Mouse (Mus musculus) embryonic facial prominence, embryonic 11.5 days (tissue): ENCODE data around the gene Tango6. TPM values are rescaled to one million over a fixed set of nuclear protein-coding genes. Genes with fewer than 3 reads are reported as not detected.
A peak's percentile ranks its signal among the peaks of the same experiment; 100 is the strongest.

ENCODE experiments used
- ATAC-seq: fragments of 200-750 bp; cut with Nextera tagmentation; replicated peaks from 2 replicates; pipeline ENCODE4 v1.8.0; 2017; ENCODE audit warnings: low read depth; ENCODE audit not compliant: insufficient number of reproducible peaks, low FRiP score, low TSS enrichment
- DNase-seq: peaks from one replicate; pipeline ENCODE4 v3.0.0-alpha.2; 2015; ENCODE audit warnings: low spot score
- H3K27ac ChIP-seq: fragments of 300-500 bp; sonication (generic); replicated peaks from 2 replicates; pipeline ENCODE4 v1.5.1; 2014; ENCODE audit warnings: mild to moderate bottlenecking, low read depth, low read length, control low read depth
- H3K27me3 ChIP-seq: fragments of 300-500 bp; sonication (generic); 2 replicates; pipeline ENCODE4 v1.6.1; 2014; ENCODE audit warnings: mild to moderate bottlenecking, low read length, moderate library complexity, mixed read lengths; ENCODE audit not compliant: control insufficient read depth, insufficient read depth
- H3K36me3 ChIP-seq: fragments of 300-500 bp; sonication (generic); replicated peaks from 2 replicates; pipeline ENCODE4 v1.6.1; 2014; ENCODE audit warnings: low read depth, mild to moderate bottlenecking, low read length, moderate library complexity, mixed read lengths; ENCODE audit not compliant: control insufficient read depth, insufficient read depth
- H3K4me1 ChIP-seq: fragments of 300-500 bp; sonication (generic); 2 replicates; pipeline ENCODE4 v1.6.1; 2014; ENCODE audit warnings: low read length, mixed read lengths; ENCODE audit not compliant: control insufficient read depth, insufficient read depth
- H3K4me2 ChIP-seq: fragments of 300-500 bp; sonication (generic); 2 replicates; pipeline ENCODE4 v1.6.1; 2014; ENCODE audit warnings: low read depth, mild to moderate bottlenecking, control low read depth, low read length, moderate library complexity
- H3K4me3 ChIP-seq: fragments of 300-500 bp; sonication (generic); 2 replicates; pipeline ENCODE4 v1.5.1; 2014; ENCODE audit warnings: low read depth, low read length, control low read depth
- H3K9ac ChIP-seq: fragments of 300-500 bp; sonication (generic); replicated peaks from 2 replicates; pipeline ENCODE4 v1.6.1; 2014; ENCODE audit warnings: mild to moderate bottlenecking, control low read depth, low read length
- H3K9me3 ChIP-seq: fragments of 300-500 bp; sonication (generic); replicated peaks from 2 replicates; pipeline ENCODE4 v1.6.1; 2016; ENCODE audit warnings: mild to moderate bottlenecking, low read length, inconsistent platforms, mixed read lengths; ENCODE audit not compliant: control insufficient read depth
- WGBS: fragments of 180-500 bp; shearing (Covaris S2); extraction: QIAGEN DNeasy Blood & Tissue Kit; methylation state at CpG from one replicate; pipeline ENCODE4 v1.1.7; 2014; 5-methylcytosine and 5-hydroxymethylcytosine counted together
- polyA plus RNA-seq: library from polyadenylated mRNA; unstranded; fragments of >200 nt; fragmentation: Nextera tagmentation; extraction: Ambion mirVana; gene quantifications from 2 replicates; pipeline ENCODE4 v1.2.1, GENCODE M21; 2014

Tango6 gene
- polyA plus RNA-seq, 1 experiment from 2014 or later, result 6.9 TPM

- no peak overlapping the region for H3K27ac ChIP-seq
- no peak overlapping the region for H3K4me2 ChIP-seq
- no peak overlapping the region for H3K4me3 ChIP-seq
- H3K36me3 ChIP-seq, result no peaks in the 10 kb centered on the region
- 90% methylated on average over 7 of the region's 7 CpGs for WGBS
- no peak overlapping the region for H3K9ac ChIP-seq
- no peaks in the 10 kb centered on the region for H3K9me3 ChIP-seq
- no peaks in the 10 kb centered on the region for H3K4me1 ChIP-seq
- no peaks in the 10 kb centered on the region for H3K27me3 ChIP-seq
- ATAC-seq, result no peak
- DNase-seq, result no peak
These were observed 127.5 kb downstream of the Tango6 start for GRCm38 (mm10) chr8:106810406-106810805.

- H3K27me3 ChIP-seq, result no peaks in the 10 kb centered on the region
- 91% methylated on average over 4 of the region's 4 CpGs for WGBS
- no peak for ATAC-seq
- no peak overlapping the region for H3K4me2 ChIP-seq
- no peak overlapping the region for H3K9ac ChIP-seq
- no peaks in the 10 kb centered on the region for H3K4me1 ChIP-seq
- no peaks in the 10 kb centered on the region for H3K36me3 ChIP-seq
- no peak for DNase-seq
- no peak overlapping the region for H3K4me3 ChIP-seq
- H3K27ac ChIP-seq, result no peak overlapping the region
- H3K9me3 ChIP-seq, result no peaks in the 10 kb centered on the region
These were observed 129.7 kb downstream of the Tango6 start for GRCm38 (mm10) chr8:106812560-106812959.

- H3K4me3 ChIP-seq, result no peak overlapping the region
- no peaks in the 10 kb centered on the region for H3K27me3 ChIP-seq
- 91% methylated on average over 9 of the region's 9 CpGs for WGBS
- no peaks in the 10 kb centered on the region for H3K9me3 ChIP-seq
- DNase-seq, result no peak
- no peaks in the 10 kb centered on the region for H3K36me3 ChIP-seq
- no peak overlapping the region for H3K9ac ChIP-seq
- no peak overlapping the region for H3K27ac ChIP-seq
- no peaks in the 10 kb centered on the region for H3K4me1 ChIP-seq
- no peak overlapping the region for H3K4me2 ChIP-seq
- ATAC-seq, result no peak
These were observed 133.7 kb downstream of the Tango6 start for GRCm38 (mm10) chr8:106816431-106817170.

GRCm38 (mm10) chr8:106817171-106817545 lies 134.3 kb downstream of the Tango6 start:
- Histone ChIP-seq H3K9me3 (no peaks in the 10 kb centered on the region), H3K4me3 (no peak overlapping the region), H3K36me3 (no peaks in the 10 kb centered on the region), H3K9ac (no peak overlapping the region), H3K4me2 (no peak overlapping the region), H3K27ac (no peak overlapping the region), H3K4me1 (no peaks in the 10 kb centered on the region), H3K27me3 (no peaks in the 10 kb centered on the region)
- WGBS, result 63% methylated on average over 4 of the region's 4 CpGs
- ATAC-seq (no peak), DNase-seq (no peak)

GRCm38 (mm10) chr8:106818626-106819515 lies 136.0 kb downstream of the Tango6 start:
- no peak for ATAC-seq
- Histone ChIP-seq H3K36me3 (no peaks in the 10 kb centered on the region), H3K9me3 (no peaks in the 10 kb centered on the region), H3K27ac (no peak overlapping the region), H3K4me3 (no peak overlapping the region), H3K4me1 (no peaks in the 10 kb centered on the region), H3K27me3 (no peaks in the 10 kb centered on the region), H3K4me2 (no peak overlapping the region), H3K9ac (no peak overlapping the region)
- no peak for DNase-seq
- 89% methylated on average over 17 of the region's 17 CpGs for WGBS

- H3K27ac ChIP-seq, result no peak overlapping the region
- H3K4me1 ChIP-seq, result no peaks in the 10 kb centered on the region
- H3K27me3 ChIP-seq, result no peaks in the 10 kb centered on the region
- no peak overlapping the region for H3K4me2 ChIP-seq
- ATAC-seq (no peak), DNase-seq (no peak)
- no peak overlapping the region for H3K4me3 ChIP-seq
- no peak overlapping the region for H3K9ac ChIP-seq
- H3K9me3 ChIP-seq, result no peaks in the 10 kb centered on the region
- no peaks in the 10 kb centered on the region for H3K36me3 ChIP-seq
- 79% methylated on average over 3 of the region's 3 CpGs for WGBS
These were observed 136.7 kb downstream of the Tango6 start for GRCm38 (mm10) chr8:106819581-106819980.

- Histone ChIP-seq H3K4me3 (no peak overlapping the region), H3K36me3 (no peaks in the 10 kb centered on the region), H3K4me1 (no peaks in the 10 kb centered on the region), H3K27me3 (no peaks in the 10 kb centered on the region), H3K9me3 (no peaks in the 10 kb centered on the region), H3K27ac (no peak overlapping the region), H3K4me2 (no peak overlapping the region), H3K9ac (no peak overlapping the region)
- ATAC-seq, result no peak
- DNase-seq, result peak; percentile 26
- 63% methylated on average over 14 of the region's 14 CpGs for WGBS
These were observed 138.0 kb downstream of the Tango6 start for GRCm38 (mm10) chr8:106820553-106821515.
